8 mouse cellular contexts compared by ENCODE assay signal in genomic region chr13:54192021-54192481, GRCm38 (mm10). TPM values are rescaled to one million over a fixed set of nuclear protein-coding genes. Genes with fewer than 3 reads are reported as not detected.
DNase-seq lines count a peak whose midpoint lies in the region; ATAC-seq and TF ChIP-seq lines count a peak whose summit lies in the region.

Hrh2 (plus strand) TSS chr13:54192129.

- peak; percentile 90 for ATAC-seq in forebrain, postnatal 0 days
- no peak for ATAC-seq in limb, embryonic 13.5 days (ENCODE audit: low FRiP score, low read depth)

- peaks cover 7% of the 10 kb centered on the region; the same call in 1 of the 2 replicates for H3K27me3 ChIP-seq in forebrain, postnatal 0 days (ENCODE audit: insufficient read depth, low read length)
- H3K27me3 ChIP-seq in limb, embryonic 13.5 days: peaks cover 54% of the 10 kb centered on the region

- peak within 1 kb of the TSS; percentile 51 for H3K4me3 ChIP-seq in forebrain, postnatal 0 days (ENCODE audit: low read depth, low read length)
- peak within 1 kb of the TSS; percentile 37 for H3K4me3 ChIP-seq in limb, embryonic 13.5 days

- no peak within 1 kb of the TSS for H3K27ac ChIP-seq in forebrain, postnatal 0 days (ENCODE audit: low read depth, low read length)
- no peak within 1 kb of the TSS for H3K27ac ChIP-seq in limb, embryonic 13.5 days

- peak within 1 kb of the TSS; percentile 61 for H3K9ac ChIP-seq in forebrain, postnatal 0 days
- H3K9ac ChIP-seq in limb, embryonic 13.5 days: no peak within 1 kb of the TSS

- no peaks in the 10 kb centered on the region for H3K4me1 ChIP-seq in forebrain, postnatal 0 days (ENCODE audit: insufficient read depth)
- peaks cover 6% of the 10 kb centered on the region for H3K4me1 ChIP-seq in limb, embryonic 13.5 days

- H3K4me2 ChIP-seq in forebrain, postnatal 0 days (ENCODE audit: low read depth): peak within 1 kb of the TSS; percentile 72
- peak within 1 kb of the TSS; percentile 61 for H3K4me2 ChIP-seq in limb, embryonic 13.5 days (replicated peaks)

- peak; percentile 17 to 22 for DNase-seq in kidney, postnatal 4 days
- no peak for DNase-seq in kidney, postnatal 14 days
- DNase-seq in ZHBTc4 (ENCODE audit: low read depth, low spot score): peak; percentile 49
- DNase-seq in forebrain, postnatal 0 days: peak; percentile 62
- DNase-seq in right cerebral cortex, postnatal 10 days (ENCODE audit: low spot score in 2 of 2): peak; percentile 62 to 80
- DNase-seq in adrenal gland, postnatal 36 days: no peak
- DNase-seq in cerebellum, adult 9-10 months: no peak

- no peaks in the 10 kb centered on the region for H3K36me3 ChIP-seq in forebrain, postnatal 0 days (ENCODE audit: insufficient read depth)
- H3K36me3 ChIP-seq in limb, embryonic 13.5 days: no peaks in the 10 kb centered on the region

- TF ChIP-seq CTCF in forebrain, postnatal 0 days (IDR thresholded peaks at IDR 0.05; ENCODE audit: low read depth): no peak

- 4% methylated on average over 31 of the region's 31 CpGs for WGBS in forebrain, postnatal 0 days
- under 1% methylated on average over 31 of the region's 31 CpGs for WGBS in limb, embryonic 13.5 days

- no peaks in the 10 kb centered on the region for H3K9me3 ChIP-seq in forebrain, postnatal 0 days (ENCODE audit: low read length)
- no peaks in the 10 kb centered on the region for H3K9me3 ChIP-seq in limb, embryonic 13.5 days

RNA-seq across cellular contexts. Expression of gene Hrh2, which starts in this region (rescaled TPM):
- total RNA-seq in forebrain, postnatal 0 days (2014; rRNA removed): 2.2 and 2.5 TPM in 2 replicates
- 0.80 and 1.3 TPM in 2 replicates for polyA plus RNA-seq in forebrain, postnatal 0 days (2015; fragmentation: Nextera tagmentation; extraction: Ambion mirVana)
- polyA plus RNA-seq in limb, embryonic 13.5 days (2015; fragmentation: Nextera tagmentation; extraction: Ambion mirVana): 0.11 TPM in 1 of 2 replicates, not detected in the other
- under 1 TPM; 0.13 TPM for total RNA-seq in adrenal gland, postnatal 36 days (2021)

Comparison
In these comparisons a context has a peak if more than half of its experiments do, and no peak if none do; other contexts are left out.
1. DNase-seq: peak in kidney, postnatal 4 days (2 of 2), ZHBTc4 (single experiment), forebrain, postnatal 0 days (single experiment) and right cerebral cortex, postnatal 10 days (2 of 2); none in kidney, postnatal 14 days (single experiment), adrenal gland, postnatal 36 days (0 of 2) and cerebellum, adult 9-10 months (single experiment).